ENCODE assay signal across 28 mouse cellular contexts in the genomic region with DNA sequence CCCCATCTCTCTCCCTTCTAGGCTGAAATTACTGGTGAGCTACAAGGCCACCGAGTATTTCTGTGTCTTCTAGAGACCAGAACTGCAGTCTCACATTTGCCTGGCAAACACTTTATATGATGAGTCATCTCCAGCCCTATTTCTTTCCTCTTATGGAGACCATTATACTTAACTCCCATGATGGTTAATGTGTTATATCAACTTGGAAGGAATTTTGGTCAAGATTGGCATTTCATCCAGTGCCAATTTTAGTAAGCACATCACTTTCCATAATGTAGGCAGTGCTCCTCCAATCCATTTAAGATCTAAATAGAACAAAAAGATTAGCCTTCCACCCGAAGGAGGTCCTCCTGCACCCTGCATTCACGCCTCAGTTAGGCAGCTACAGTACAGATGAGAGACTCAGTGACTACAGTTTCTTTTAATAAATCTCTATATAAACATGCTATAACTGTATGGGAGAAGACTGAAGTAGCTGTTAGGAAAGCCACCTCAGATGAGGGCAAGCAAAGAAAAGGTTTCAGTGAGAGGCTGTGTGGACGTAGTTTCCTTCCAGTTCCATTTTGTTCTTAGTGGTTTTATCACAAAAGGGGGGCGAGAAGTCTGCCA. TPM values are rescaled to one million over a fixed set of nuclear protein-coding genes. Genes with fewer than 3 reads are reported as not detected.
DNase-seq lines count a peak whose midpoint lies in the region; ATAC-seq lines count a peak whose summit lies in the region.
"Had no signal": no experiment of that assay in that cellular context is flagged by ENCODE, and none has a peak within 500 bp of the region (broad histone marks: within the 10 kb centered on the region; RNA-seq: fewer than 3 reads in every experiment).

No protein-coding gene starts in this region.

- no peak overlapping the region for H3K4me3 ChIP-seq in midbrain, embryonic 13.5 days (replicated peaks)
- H3K4me3 ChIP-seq: embryonic facial prominence, embryonic 12.5 days; embryonic facial prominence, embryonic 15.5 days; heart, embryonic 12.5 days; heart, embryonic 15.5 days; hindbrain, embryonic 10.5 days had no signal

- ATAC-seq in frontal cortex, adult (ENCODE audit: low TSS enrichment): peak; percentile 88
- ATAC-seq in midbrain, embryonic 13.5 days: no peak
- ATAC-seq: activated CD4-positive, CD25-positive, alpha-beta regulatory T cell, adult 4 months; forebrain, embryonic 14.5 days; forebrain, postnatal 0 days; hindbrain, postnatal 0 days; inflammation-experienced regulatory T-cells, adult 6 months; intestine, embryonic 16.5 days had no signal

- no peaks in the 10 kb centered on the region for H3K36me3 ChIP-seq in midbrain, embryonic 13.5 days
- H3K36me3 ChIP-seq: embryonic facial prominence, embryonic 15.5 days; heart, embryonic 15.5 days had no signal

- no peak overlapping the region for H3K27ac ChIP-seq in midbrain, embryonic 13.5 days
- H3K27ac ChIP-seq: embryonic facial prominence, embryonic 12.5 days; embryonic facial prominence, embryonic 15.5 days; heart, embryonic 15.5 days; hindbrain, embryonic 10.5 days; hindbrain, embryonic 14.5 days; hindbrain, postnatal 0 days had no signal

- DNase-seq in frontal cortex, postnatal 14 days (ENCODE audit: low spot score in 2 of 2): no peak
- DNase-seq in 3T3-L1 (ENCODE audit: low read depth, low spot score) (peak; percentile 34), MN1 (ENCODE audit: low spot score) (peak; percentile 16)
- peak; percentile 55 for DNase-seq in telencephalon, adult 2 months (ENCODE audit: low read depth, low spot score)
- no peak for DNase-seq in thymus, postnatal 14 days
- DNase-seq: adrenal gland, adult 8-10 months; adrenal gland, postnatal 25 days; cerebellum, adult 18-20 months; cerebellum, adult 9-10 months; cerebellum, postnatal 14 days; forebrain, postnatal 0 days; gastrocnemius, postnatal 10 days; gastrocnemius, postnatal 36 days; heart, postnatal 10 days; heart, postnatal 36 days had no signal

- H3K4me1 ChIP-seq in midbrain, embryonic 13.5 days (replicated peaks): no peaks in the 10 kb centered on the region
- H3K4me1 ChIP-seq: embryonic facial prominence, embryonic 12.5 days; heart, embryonic 15.5 days; hindbrain, embryonic 10.5 days had no signal

- no peaks in the 10 kb centered on the region for H3K27me3 ChIP-seq in midbrain, embryonic 13.5 days
- H3K27me3 ChIP-seq: embryonic facial prominence, embryonic 12.5 days; embryonic facial prominence, embryonic 15.5 days; heart, embryonic 12.5 days; heart, embryonic 15.5 days had no signal

- WGBS in midbrain, embryonic 13.5 days: 93% methylated on average over 5 of the region's 5 CpGs

- no peak overlapping the region for H3K9ac ChIP-seq in midbrain, embryonic 13.5 days (replicated peaks)
- H3K9ac ChIP-seq: embryonic facial prominence, embryonic 12.5 days; embryonic facial prominence, embryonic 15.5 days; forebrain, postnatal 0 days; heart, embryonic 12.5 days; heart, embryonic 15.5 days; hindbrain, embryonic 14.5 days had no signal

- no peaks in the 10 kb centered on the region for H3K9me3 ChIP-seq in midbrain, embryonic 13.5 days
- H3K9me3 ChIP-seq: embryonic facial prominence, embryonic 12.5 days; embryonic facial prominence, embryonic 15.5 days; heart, embryonic 12.5 days; heart, embryonic 15.5 days; hindbrain, embryonic 10.5 days had no signal

- no peak overlapping the region for H3K4me2 ChIP-seq in midbrain, embryonic 13.5 days (replicated peaks)
- H3K4me2 ChIP-seq: embryonic facial prominence, embryonic 12.5 days; embryonic facial prominence, embryonic 15.5 days; heart, embryonic 12.5 days; heart, embryonic 15.5 days; hindbrain, embryonic 14.5 days had no signal

RNA-seq across cellular contexts. Expression of a gene that starts 50.5 kb away (rescaled TPM):
- polyA plus RNA-seq in midbrain, embryonic 13.5 days (2015; fragmentation: Nextera tagmentation; extraction: Ambion mirVana): 19.7 and 25.1 TPM in 2 replicates

RNA-seq across cellular contexts. Expression of a gene that starts 59.1 kb away (rescaled TPM):
- 7.8 and 8.0 TPM in 2 replicates for polyA plus RNA-seq in midbrain, embryonic 13.5 days (2015; fragmentation: Nextera tagmentation; extraction: Ambion mirVana)

Comparison
In these comparisons a context has a peak if more than half of its experiments do, and no peak if none do; other contexts are left out.
1. DNase-seq: peak in 3T3-L1 (single experiment), MN1 (single experiment) and telencephalon, adult 2 months (single experiment); none in frontal cortex, postnatal 14 days (0 of 2) and thymus, postnatal 14 days (single experiment).